15 mouse cellular contexts compared by ENCODE assay signal in the genomic region with DNA sequence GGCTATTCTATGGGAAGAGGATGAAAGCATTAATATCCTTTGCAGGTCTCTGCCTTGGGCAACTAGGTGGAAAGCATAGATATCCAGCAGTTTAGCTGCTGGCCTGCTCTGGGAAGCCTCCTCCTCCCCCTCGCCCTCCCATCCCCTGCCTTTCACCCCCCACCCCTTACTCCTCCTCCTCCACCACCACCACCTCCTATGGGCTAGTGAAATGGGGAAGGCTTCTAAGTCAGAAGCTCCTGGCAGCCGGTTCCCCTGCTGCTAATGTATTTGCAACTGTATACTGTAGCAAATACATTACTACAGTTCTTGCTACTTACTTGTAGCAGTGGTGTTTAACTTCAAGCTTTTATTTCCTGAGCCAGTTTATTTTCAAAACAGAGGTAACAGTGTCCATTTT.
"Had no signal": no experiment of that assay in that cellular context is flagged by ENCODE, and none has a peak within 500 bp of the region (broad histone marks: within the 10 kb centered on the region; RNA-seq: fewer than 3 reads in every experiment).

No protein-coding gene starts in this region.

- H3K27ac ChIP-seq: midbrain, embryonic 12.5 days; midbrain, embryonic 15.5 days; neural tube, embryonic 12.5 days; stomach, embryonic 15.5 days; stomach, postnatal 0 days had no signal

- H3K36me3 ChIP-seq: midbrain, embryonic 10.5 days; midbrain, embryonic 12.5 days; midbrain, embryonic 15.5 days; neural tube, embryonic 12.5 days; stomach, embryonic 15.5 days had no signal

- ATAC-seq: midbrain, embryonic 15.5 days had no signal

- H3K4me2 ChIP-seq: lung, embryonic 14.5 days; midbrain, embryonic 12.5 days; midbrain, embryonic 15.5 days; neural tube, embryonic 12.5 days; stomach, embryonic 15.5 days had no signal

- H3K4me1 ChIP-seq: stomach, embryonic 15.5 days had no signal

- H3K9ac ChIP-seq: lung, embryonic 14.5 days; midbrain, embryonic 12.5 days; midbrain, embryonic 15.5 days; neural tube, embryonic 12.5 days; stomach, embryonic 15.5 days had no signal

- H3K9me3 ChIP-seq: midbrain, embryonic 10.5 days; midbrain, embryonic 12.5 days; midbrain, embryonic 15.5 days; neural tube, embryonic 12.5 days; stomach, embryonic 15.5 days had no signal

- DNase-seq: lung, adult 18-20 months; lung, embryonic 14.5 days; lung, postnatal 10 days; lung, postnatal 4 days; right cerebral cortex, postnatal 14 days; thymus, adult 2 months; thymus, postnatal 25 days; thymus, postnatal 4 days had no signal

- H3K4me3 ChIP-seq: midbrain, embryonic 10.5 days; midbrain, embryonic 12.5 days; midbrain, embryonic 15.5 days; myocyte; neural tube, embryonic 12.5 days; stomach, embryonic 15.5 days had no signal

- H3K27me3 ChIP-seq: midbrain, embryonic 15.5 days; stomach, embryonic 15.5 days had no signal
